ENCODE assay signal across 8 mouse cellular contexts in genomic region chr9:123159330-123159729, GRCm38 (mm10). TPM values are rescaled to one million over a fixed set of nuclear protein-coding genes. Genes with fewer than 3 reads are reported as not detected.
DNase-seq lines count a peak whose midpoint lies in the region; ATAC-seq and TF ChIP-seq lines count a peak whose summit lies in the region.

No protein-coding gene starts in this region.

- no peaks in the 10 kb centered on the region for H3K9me3 ChIP-seq in MEL (replicated peaks; ENCODE audit: insufficient read depth, low read length)

- H3K27me3 ChIP-seq in MEL (ENCODE audit: control insufficient read depth in 1 of 2, insufficient read depth in 2 of 2, low read length in 2 of 2), result no peaks in the 10 kb centered on the region
- no peaks in the 10 kb centered on the region for H3K27me3 ChIP-seq in testis, adult 2 months (ENCODE audit: control insufficient read depth, insufficient read depth, low read length)

- H3K4me1 ChIP-seq in MEL (ENCODE audit: control insufficient read depth in 1 of 2, insufficient read depth in 2 of 2, low read length in 2 of 2), result peaks cover 3 to 6% of the 10 kb centered on the region in 2 experiments; a peak in 1 of 4 replicates
- peaks cover 10% of the 10 kb centered on the region for H3K4me1 ChIP-seq in testis, adult 2 months (ENCODE audit: control insufficient read depth, insufficient read depth, low read length)

- no peak overlapping the region for H3K9ac ChIP-seq in MEL (ENCODE audit: control insufficient read depth, low read depth, low read length, poor library complexity, severe bottlenecking)

- H3K36me3 ChIP-seq in MEL (ENCODE audit: control insufficient read depth in 1 of 2, insufficient read depth in 2 of 2, low read length in 2 of 2), result peaks cover 0 to 3% of the 10 kb centered on the region in 2 experiments; a peak in 2 of 4 replicates
- H3K36me3 ChIP-seq in testis, adult 2 months (ENCODE audit: control insufficient read depth, insufficient read depth, low read length), result no peaks in the 10 kb centered on the region

- peak; percentile 63 to 74; a peak in 3 of 4 replicates for ATAC-seq in hematopoietic stem cell, adult 5-6 weeks (replicated peaks in 1 of 2; ENCODE audit: insufficient read depth in 1 of 2, low FRiP score in 2 of 2, low TSS enrichment in 1 of 2, low read depth in 1 of 2, poor library complexity in 2 of 2, severe bottlenecking in 2 of 2)
- peak; percentile 86 for ATAC-seq in megakaryocyte progenitor cell, adult 5-6 weeks (replicated peaks; ENCODE audit: poor library complexity)

- peak; percentile 50 for DNase-seq in gastrocnemius, adult 18-20 months (ENCODE audit: low spot score)
- DNase-seq in gastrocnemius, postnatal 25 days, result no peak
- peak; percentile 88 for DNase-seq in MEL (ENCODE audit: low read depth, low spot score)
- DNase-seq in cerebellum, postnatal 36 days, result peak; percentile 21 to 27
- peak; percentile 78 to 83 for DNase-seq in left cerebral cortex, adult 18-20 months (ENCODE audit: low spot score in 2 of 2)

- TF ChIP-seq RAD21 in MEL (IDR thresholded peaks at IDR 0.05; ENCODE audit: low read depth, low read length), result no peak; the same call in none of the 2 replicates

- peak; percentile 62 to 98 (median 97) for TF ChIP-seq CTCF in MEL (IDR thresholded peaks at IDR 0.05 in 2 of 3, conservative IDR thresholded peaks at IDR 0.05 in 1 of 3; ENCODE audit: control insufficient read depth in 1 of 3, insufficient read depth in 1 of 3, low read depth in 2 of 3, low read length in 3 of 3, poor library complexity in 1 of 3, severe bottlenecking in 1 of 3)
- TF ChIP-seq CTCF in testis, adult 2 months (IDR thresholded peaks at IDR 0.05; ENCODE audit: control insufficient read depth, insufficient read depth, insufficient replicate concordance, low read depth, low read length), result peak; percentile 34; the same call in 1 of the 2 replicates

- no peak for TF ChIP-seq POLR2A in MEL (IDR thresholded peaks at IDR 0.05; ENCODE audit: control insufficient read depth in 1 of 2, insufficient read depth in 1 of 2, low read depth in 1 of 2, low read length in 2 of 2, poor library complexity in 1 of 2)
- no peak for TF ChIP-seq POLR2A in testis, adult 2 months (IDR thresholded peaks at IDR 0.05; ENCODE audit: control insufficient read depth, low read depth, low read length)

- H3K27ac ChIP-seq in MEL (ENCODE audit: control insufficient read depth, low read depth, low read length), result no peak overlapping the region
- no peak overlapping the region for H3K27ac ChIP-seq in testis, adult 2 months (ENCODE audit: control insufficient read depth, insufficient read depth, low read depth, low read length)

- no peaks in the 10 kb centered on the region for H3K79me2 ChIP-seq in MEL (ENCODE audit: control insufficient read depth, insufficient read depth, low read length, poor library complexity)

- no peak for TF ChIP-seq EP300 in MEL (IDR thresholded peaks at IDR 0.05; ENCODE audit: low read depth in 1 of 2, low read length in 2 of 2)

- H3K4me3 ChIP-seq in MEL (ENCODE audit: control insufficient read depth in 1 of 2, insufficient read depth in 1 of 2, low read depth in 2 of 2, low read length in 2 of 2), result no peak overlapping the region
- no peak overlapping the region for H3K4me3 ChIP-seq in testis, adult 2 months (ENCODE audit: control insufficient read depth, low read depth, low read length)

TF ChIP-seq in MEL, 35 proteins besides CTCF, POLR2A, EP300 and RAD21:
- no peak for TF ChIP-seq POLR2AphosphoS2 (IDR thresholded peaks at IDR 0.05; ENCODE audit: low read length)
- no peak for TF ChIP-seq NRF1 (IDR thresholded peaks at IDR 0.05; ENCODE audit: insufficient read depth, low read depth, low read length, poor library complexity, severe bottlenecking)
- TF ChIP-seq USF2 (IDR thresholded peaks at IDR 0.05; ENCODE audit: borderline replicate concordance in 1 of 2, insufficient read depth in 1 of 2, low read depth in 1 of 2, low read length in 2 of 2), result no peak
- peak; percentile 53; the same call in 1 of the 2 replicates for TF ChIP-seq SIN3A (IDR thresholded peaks at IDR 0.05; ENCODE audit: low read length)
- TF ChIP-seq ZNF384 (IDR thresholded peaks at IDR 0.05; ENCODE audit: low read depth, low read length), result no peak
- TF ChIP-seq ZC3H11A (IDR thresholded peaks at IDR 0.05; ENCODE audit: low read depth, low read length), result peak; percentile 98
- TF ChIP-seq MAZ (IDR thresholded peaks at IDR 0.05; ENCODE audit: low read depth, low read length), result no peak
- TF ChIP-seq POLR2AphosphoS5 (IDR thresholded peaks at IDR 0.05; ENCODE audit: borderline replicate concordance, low read depth, low read length), result no peak
- no peak for TF ChIP-seq BHLHE40 (IDR thresholded peaks at IDR 0.05; ENCODE audit: borderline replicate concordance, low read depth, low read length)
- TF ChIP-seq KAT2A (conservative IDR thresholded peaks at IDR 0.05; ENCODE audit: low read depth, low read length), result no peak
- peak; percentile 39; the same call in 1 of the 2 replicates for TF ChIP-seq MYC (IDR thresholded peaks at IDR 0.05; ENCODE audit: low read depth, low read length)
- TF ChIP-seq HCFC1 (IDR thresholded peaks at IDR 0.05; ENCODE audit: low read depth, low read length), result peak; percentile 38; the same call in 1 of the 2 replicates
- TF ChIP-seq ELF1 (IDR thresholded peaks at IDR 0.05; ENCODE audit: low read depth, low read length), result peak; percentile 26; the same call in 1 of the 2 replicates
- no peak for TF ChIP-seq ETS1 (IDR thresholded peaks at IDR 0.05; ENCODE audit: low read depth, low read length)
- TF ChIP-seq CHD2 (IDR thresholded peaks at IDR 0.05; ENCODE audit: low read length), result no peak
- TF ChIP-seq SMC3 (IDR thresholded peaks at IDR 0.05; ENCODE audit: low read depth, low read length), result peak; percentile 99
- no peak for TF ChIP-seq CHD1 (IDR thresholded peaks at IDR 0.05; ENCODE audit: low read depth, low read length)

RNA-seq across cellular contexts. Expression of gene Clec3b, which starts 8.6 kb away (rescaled TPM):
- 10 to 100 TPM; 39.9 to 42.7 TPM for total RNA-seq in gastrocnemius, adult 18-20 months (2021)
- 10 to 100 TPM; 44.1 to 65.2 TPM for total RNA-seq in gastrocnemius, postnatal 25 days (2021)
- total RNA-seq in MEL (2012; rRNA removed), result not detected in 2 replicates
- polyA plus RNA-seq in MEL (2012; ENCODE audit: insufficient read depth in 1 of 2, insufficient read length in 2 of 2, low read depth in 1 of 2, low replicate concordance in 2 of 2, missing spikeins in 1 of 2), result under 1 TPM in 1 of 2 experiments, not detected in 1; 0.24 TPM
- not detected in 2 replicates for total RNA-seq in hematopoietic stem cell, adult 5-6 weeks (2017)
- total RNA-seq in left cerebral cortex, adult 18-20 months (2021), result 1 to 10 TPM; 2.7 to 3.4 TPM
- not detected in 2 replicates for total RNA-seq in megakaryocyte progenitor cell, adult 5-6 weeks (2015)
- not detected in 2 replicates for total RNA-seq in megakaryocyte progenitor cell, adult 5-6 weeks (2017)
- 7.8 and 14.0 TPM in 2 replicates for polyA plus RNA-seq in testis, adult 2 months (2012; rRNA removed)

RNA-seq across cellular contexts. Expression of gene Exosc7, which starts 46.3 kb away (rescaled TPM):
- total RNA-seq in gastrocnemius, adult 18-20 months (2021), result 10 to 100 TPM; 18.7 to 20.3 TPM
- total RNA-seq in gastrocnemius, postnatal 25 days (2021), result 10 to 100 TPM; 17.3 to 19.6 TPM
- 181 and 196 TPM in 2 replicates for total RNA-seq in MEL (2012; rRNA removed)
- polyA plus RNA-seq in MEL (2012; ENCODE audit: insufficient read depth in 1 of 2, insufficient read length in 2 of 2, low read depth in 1 of 2, low replicate concordance in 2 of 2, missing spikeins in 1 of 2), result 100 to 1,000 TPM in 1 of 2 experiments, not detected in 1; 162 TPM
- total RNA-seq in hematopoietic stem cell, adult 5-6 weeks (2017), result 77.9 and 110 TPM in 2 replicates
- 10 to 100 TPM; 43.7 to 47.0 TPM for total RNA-seq in left cerebral cortex, adult 18-20 months (2021)
- total RNA-seq in megakaryocyte progenitor cell, adult 5-6 weeks (2015), result 73.1 and 84.3 TPM in 2 replicates
- total RNA-seq in megakaryocyte progenitor cell, adult 5-6 weeks (2017), result 99.3 and 118 TPM in 2 replicates
- polyA plus RNA-seq in testis, adult 2 months (2012; rRNA removed), result 15.3 and 20.3 TPM in 2 replicates

RNA-seq across cellular contexts. Expression of gene Zdhhc3, which starts 46.3 kb away (rescaled TPM):
- 10 to 100 TPM; 59.7 to 66.6 TPM for total RNA-seq in gastrocnemius, adult 18-20 months (2021)
- 10 to 100 TPM; 48.5 to 49.5 TPM for total RNA-seq in gastrocnemius, postnatal 25 days (2021)
- 51.7 and 51.8 TPM in 2 replicates for total RNA-seq in MEL (2012; rRNA removed)
- 10 to 100 TPM; 92.0 to 98.1 TPM for polyA plus RNA-seq in MEL (2012; ENCODE audit: insufficient read depth in 1 of 2, insufficient read length in 2 of 2, low read depth in 1 of 2, low replicate concordance in 2 of 2, missing spikeins in 1 of 2)
- 38.2 and 39.2 TPM in 2 replicates for total RNA-seq in hematopoietic stem cell, adult 5-6 weeks (2017)
- total RNA-seq in left cerebral cortex, adult 18-20 months (2021), result 10 to 100 TPM; 65.5 to 66.3 TPM
- 48.4 and 58.5 TPM in 2 replicates for total RNA-seq in megakaryocyte progenitor cell, adult 5-6 weeks (2015)
- 46.8 and 48.4 TPM in 2 replicates for total RNA-seq in megakaryocyte progenitor cell, adult 5-6 weeks (2017)
- 20.6 and 24.7 TPM in 2 replicates for polyA plus RNA-seq in testis, adult 2 months (2012; rRNA removed)

RNA-seq across cellular contexts. Expression of gene Cdcp1, which starts 56.5 kb away (rescaled TPM):
- not detected for total RNA-seq in gastrocnemius, adult 18-20 months (2021)
- total RNA-seq in gastrocnemius, postnatal 25 days (2021), result not detected
- not detected in 2 replicates for total RNA-seq in MEL (2012; rRNA removed)
- polyA plus RNA-seq in MEL (2012; ENCODE audit: insufficient read depth in 1 of 2, insufficient read length in 2 of 2, low read depth in 1 of 2, low replicate concordance in 2 of 2, missing spikeins in 1 of 2), result not detected
- total RNA-seq in hematopoietic stem cell, adult 5-6 weeks (2017), result 4.7 and 8.9 TPM in 2 replicates
- total RNA-seq in left cerebral cortex, adult 18-20 months (2021), result under 1 TPM; 0.30 to 0.35 TPM
- 0.07 and 0.44 TPM in 2 replicates for total RNA-seq in megakaryocyte progenitor cell, adult 5-6 weeks (2015)
- 0.17 and 0.30 TPM in 2 replicates for total RNA-seq in megakaryocyte progenitor cell, adult 5-6 weeks (2017)
- 0.05 and 0.94 TPM in 2 replicates for polyA plus RNA-seq in testis, adult 2 months (2012; rRNA removed)

Comparison
In these comparisons a context has a peak if more than half of its experiments do, and no peak if none do; other contexts are left out.
1. RNA of gene Clec3b, which starts 8.6 kb away (total RNA-seq): 44.1 to 65.2 TPM in gastrocnemius, postnatal 25 days and 39.9 to 42.7 TPM in gastrocnemius, adult 18-20 months; 2.7 to 3.4 TPM in left cerebral cortex, adult 18-20 months, not detected in MEL, not detected in hematopoietic stem cell, adult 5-6 weeks and not detected in megakaryocyte progenitor cell, adult 5-6 weeks; every median in the first group is over 4 times any median in the second.